Mouse (Mus musculus): ENCODE results near the gene Ppme1. TPM values are rescaled to one million over a fixed set of nuclear protein-coding genes. Genes with fewer than 3 reads are reported as not detected.

The Ppme1 gene
- polyA plus RNA-seq, 1 experiment from 2014 or later = 56.4 TPM

- Histone ChIP-seq H3K4me2 (no peak overlapping the region), H3K27me3 (replicated peaks; ENCODE audit: control insufficient read depth, insufficient read depth, low read length) (no peaks in the 10 kb centered on the region), H3K36me3 (ENCODE audit: control insufficient read depth, insufficient read depth, low read length) (peaks cover 13% of the 10 kb centered on the region; the same call in 1 of the 2 replicates), H3K9ac (ENCODE audit: low read depth, low read length) (no peak overlapping the region), H3K27ac (ENCODE audit: low read depth, low read length) (no peak overlapping the region), H3K9me3 (ENCODE audit: control insufficient read depth, low read length) (no peaks in the 10 kb centered on the region), H3K4me1 (replicated peaks; ENCODE audit: control insufficient read depth, insufficient read depth, low read length) (no peaks in the 10 kb centered on the region; the same call in none of the 2 replicates), H3K4me3 (ENCODE audit: low read depth, low read length) (no peak overlapping the region)
- no peak for ATAC-seq (replicated peaks; ENCODE audit: low FRiP score)
- WGBS = 92% methylated on average over 2 of the region's 2 CpGs
- no peak for DNase-seq (ENCODE audit: low spot score)
These were observed 16.1 kb upstream of the Ppme1 start for GRCm38 (mm10) chr7:100388174-100388573.

GRCm38 (mm10) chr7:100383207-100383606 is 11.1 kb upstream of the Ppme1 start:
- DNase-seq (ENCODE audit: low spot score) (no peak), ATAC-seq (replicated peaks; ENCODE audit: low FRiP score) (no peak)
- no peak overlapping the region for H3K27ac ChIP-seq (ENCODE audit: low read depth, low read length)
- no peaks in the 10 kb centered on the region for H3K27me3 ChIP-seq (replicated peaks; ENCODE audit: control insufficient read depth, insufficient read depth, low read length)
- H3K4me3 ChIP-seq (ENCODE audit: low read depth, low read length) = no peak overlapping the region
- no peak overlapping the region for H3K4me2 ChIP-seq
- H3K9me3 ChIP-seq (ENCODE audit: control insufficient read depth, low read length) = no peaks in the 10 kb centered on the region
- WGBS = 79% methylated on average over 2 of the region's 2 CpGs
- peaks cover 9% of the 10 kb centered on the region; the same call in 1 of the 2 replicates for H3K36me3 ChIP-seq (ENCODE audit: control insufficient read depth, insufficient read depth, low read length)
- no peak overlapping the region for H3K9ac ChIP-seq (ENCODE audit: low read depth, low read length)
- no peaks in the 10 kb centered on the region; the same call in none of the 2 replicates for H3K4me1 ChIP-seq (replicated peaks; ENCODE audit: control insufficient read depth, insufficient read depth, low read length)

GRCm38 (mm10) chr7:100381161-100381560 is 9.1 kb upstream of the Ppme1 start:
- no peak for DNase-seq (ENCODE audit: low spot score)
- ATAC-seq (replicated peaks; ENCODE audit: low FRiP score) = no peak
- Histone ChIP-seq H3K4me1 (replicated peaks; ENCODE audit: control insufficient read depth, insufficient read depth, low read length) (no peaks in the 10 kb centered on the region), H3K27me3 (replicated peaks; ENCODE audit: control insufficient read depth, insufficient read depth, low read length) (no peaks in the 10 kb centered on the region), H3K4me3 (ENCODE audit: low read depth, low read length) (no peak overlapping the region), H3K4me2 (no peak overlapping the region), H3K9ac (ENCODE audit: low read depth, low read length) (no peak overlapping the region), H3K36me3 (ENCODE audit: control insufficient read depth, insufficient read depth, low read length) (peaks cover 9% of the 10 kb centered on the region; the same call in 1 of the 2 replicates), H3K27ac (ENCODE audit: low read depth, low read length) (no peak overlapping the region), H3K9me3 (ENCODE audit: control insufficient read depth, low read length) (no peaks in the 10 kb centered on the region)

- Histone ChIP-seq H3K4me2 (no peak overlapping the region), H3K9me3 (ENCODE audit: control insufficient read depth, low read length) (no peaks in the 10 kb centered on the region), H3K9ac (ENCODE audit: low read depth, low read length) (no peak overlapping the region), H3K27me3 (replicated peaks; ENCODE audit: control insufficient read depth, insufficient read depth, low read length) (no peaks in the 10 kb centered on the region), H3K27ac (ENCODE audit: low read depth, low read length) (no peak overlapping the region), H3K4me1 (replicated peaks; ENCODE audit: control insufficient read depth, insufficient read depth, low read length) (peaks cover 3% of the 10 kb centered on the region; the same call in 1 of the 2 replicates), H3K4me3 (ENCODE audit: low read depth, low read length) (no peak overlapping the region), H3K36me3 (ENCODE audit: control insufficient read depth, insufficient read depth, low read length) (peaks cover 2% of the 10 kb centered on the region; the same call in 1 of the 2 replicates)
- DNase-seq (ENCODE audit: low spot score) (no peak), ATAC-seq (replicated peaks; ENCODE audit: low FRiP score) (no peak)
- WGBS = 70% methylated on average over 2 of the region's 2 CpGs
These were observed 6.2 kb upstream of the Ppme1 start for GRCm38 (mm10) chr7:100378257-100378656.

- 8% methylated on average over 17 of the region's 17 CpGs for WGBS
- no peak for ATAC-seq (replicated peaks; ENCODE audit: low FRiP score)
These were observed 409 bp upstream of the Ppme1 start for GRCm38 (mm10) chr7:100372452-100372980.

GRCm38 (mm10) chr7:100364888-100365287 is 7.2 kb downstream of the Ppme1 start:
- H3K4me1 ChIP-seq (replicated peaks; ENCODE audit: control insufficient read depth, insufficient read depth, low read length) = peaks cover 5% of the 10 kb centered on the region; the same call in 1 of the 2 replicates
- WGBS = 44% methylated on average over 6 of the region's 6 CpGs
- H3K27ac ChIP-seq (ENCODE audit: low read depth, low read length) = no peak overlapping the region
- ATAC-seq (replicated peaks; ENCODE audit: low FRiP score) = no peak
- no peak overlapping the region for H3K4me2 ChIP-seq
- H3K9me3 ChIP-seq (ENCODE audit: control insufficient read depth, low read length) = no peaks in the 10 kb centered on the region
- H3K9ac ChIP-seq (ENCODE audit: low read depth, low read length) = no peak overlapping the region
- H3K4me3 ChIP-seq (ENCODE audit: low read depth, low read length) = no peak overlapping the region
- no peak for DNase-seq (ENCODE audit: low spot score)
- no peaks in the 10 kb centered on the region for H3K27me3 ChIP-seq (replicated peaks; ENCODE audit: control insufficient read depth, insufficient read depth, low read length)
- no peaks in the 10 kb centered on the region; the same call in 1 of the 2 replicates for H3K36me3 ChIP-seq (ENCODE audit: control insufficient read depth, insufficient read depth, low read length)

More at GRCm38 (mm10) chr7:100372452-100372980, 409 bp upstream of the Ppme1 start:
- Histone ChIP-seq H3K4me2 (peak overlapping the region; percentile 74), H3K27me3 (replicated peaks; ENCODE audit: control insufficient read depth, insufficient read depth, low read length) (no peaks in the 10 kb centered on the region), H3K36me3 (ENCODE audit: control insufficient read depth, insufficient read depth, low read length) (no peaks in the 10 kb centered on the region; the same call in 1 of the 2 replicates), H3K4me3 (ENCODE audit: low read depth, low read length) (peak overlapping the region; percentile 77), H3K4me1 (replicated peaks; ENCODE audit: control insufficient read depth, insufficient read depth, low read length) (peaks cover 17% of the 10 kb centered on the region), H3K9me3 (ENCODE audit: control insufficient read depth, low read length) (no peaks in the 10 kb centered on the region), H3K27ac (ENCODE audit: low read depth, low read length) (peak overlapping the region; percentile 81), H3K9ac (ENCODE audit: low read depth, low read length) (peak overlapping the region; percentile 75)
- no peak for DNase-seq (ENCODE audit: low spot score)

- H3K27ac ChIP-seq (ENCODE audit: low read depth, low read length) = no peak overlapping the region
- no peaks in the 10 kb centered on the region; the same call in 1 of the 2 replicates for H3K36me3 ChIP-seq (ENCODE audit: control insufficient read depth, insufficient read depth, low read length)
- DNase-seq (ENCODE audit: low spot score) (no peak), ATAC-seq (replicated peaks; ENCODE audit: low FRiP score) (no peak)
- H3K27me3 ChIP-seq (replicated peaks; ENCODE audit: control insufficient read depth, insufficient read depth, low read length) = no peaks in the 10 kb centered on the region
- H3K4me3 ChIP-seq (ENCODE audit: low read depth, low read length) = no peak overlapping the region
- no peaks in the 10 kb centered on the region for H3K9me3 ChIP-seq (ENCODE audit: control insufficient read depth, low read length)
- peaks cover 3% of the 10 kb centered on the region; the same call in 1 of the 2 replicates for H3K4me1 ChIP-seq (replicated peaks; ENCODE audit: control insufficient read depth, insufficient read depth, low read length)
- no peak overlapping the region for H3K4me2 ChIP-seq
- WGBS = 87% methylated on average over 2 of the region's 2 CpGs
- no peak overlapping the region for H3K9ac ChIP-seq (ENCODE audit: low read depth, low read length)
These were observed 8.9 kb downstream of the Ppme1 start for GRCm38 (mm10) chr7:100363162-100363561.

- H3K27me3 ChIP-seq (replicated peaks; ENCODE audit: control insufficient read depth, insufficient read depth, low read length) = no peaks in the 10 kb centered on the region
- no peaks in the 10 kb centered on the region for H3K36me3 ChIP-seq (ENCODE audit: control insufficient read depth, insufficient read depth, low read length)
- no peak for DNase-seq (ENCODE audit: low spot score)
- H3K4me1 ChIP-seq (replicated peaks; ENCODE audit: control insufficient read depth, insufficient read depth, low read length) = no peaks in the 10 kb centered on the region
- H3K27ac ChIP-seq (ENCODE audit: low read depth, low read length) = no peak overlapping the region
- no peak overlapping the region for H3K9ac ChIP-seq (ENCODE audit: low read depth, low read length)
- no peaks in the 10 kb centered on the region for H3K9me3 ChIP-seq (ENCODE audit: control insufficient read depth, low read length)
- H3K4me2 ChIP-seq = no peak overlapping the region
- no peak for ATAC-seq (replicated peaks; ENCODE audit: low FRiP score)
- H3K4me3 ChIP-seq (ENCODE audit: low read depth, low read length) = no peak overlapping the region
These were observed 14.3 kb downstream of the Ppme1 start for GRCm38 (mm10) chr7:100357856-100358255.

- Histone ChIP-seq H3K9me3 (ENCODE audit: control insufficient read depth, low read length) (no peaks in the 10 kb centered on the region), H3K27me3 (replicated peaks; ENCODE audit: control insufficient read depth, insufficient read depth, low read length) (no peaks in the 10 kb centered on the region), H3K4me3 (ENCODE audit: low read depth, low read length) (no peak overlapping the region), H3K4me1 (replicated peaks; ENCODE audit: control insufficient read depth, insufficient read depth, low read length) (no peaks in the 10 kb centered on the region), H3K27ac (ENCODE audit: low read depth, low read length) (no peak overlapping the region), H3K4me2 (no peak overlapping the region), H3K9ac (ENCODE audit: low read depth, low read length) (no peak overlapping the region), H3K36me3 (ENCODE audit: control insufficient read depth, insufficient read depth, low read length) (no peaks in the 10 kb centered on the region)
- 84% methylated on average over 1 of the region's 1 CpGs for WGBS
- ATAC-seq (replicated peaks; ENCODE audit: low FRiP score) (no peak), DNase-seq (ENCODE audit: low spot score) (no peak)
These were observed 15.3 kb downstream of the Ppme1 start for GRCm38 (mm10) chr7:100356768-100357167.

Data from liver, embryonic 11.5 days (tissue).